Mouse (Mus musculus): ENCODE results near the gene Psme1.

Psme1 gene

DNA sequence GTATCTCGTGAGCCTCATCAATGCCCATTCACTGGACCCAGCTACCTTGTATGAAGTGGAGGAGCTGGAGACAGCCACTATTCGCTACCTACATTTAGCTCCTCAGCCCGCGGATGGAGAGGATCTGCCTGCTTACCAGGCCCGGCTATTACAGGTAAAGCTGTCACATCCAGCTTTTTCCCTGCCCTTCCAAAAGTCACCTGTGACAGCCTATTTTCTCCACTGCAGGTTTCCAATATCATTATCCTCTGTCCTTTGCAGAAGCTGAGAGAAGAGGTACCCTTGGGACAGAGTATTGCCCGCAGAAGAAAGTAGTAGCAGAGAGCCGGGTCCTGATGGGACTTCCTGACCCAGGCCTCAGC lies 25.3 kb downstream of the Psme1 start, which contains the start of gene Irf9:
Gene Irf9 (plus strand): TSS at position 301 of the 362 bp plus-strand sequence.
- no peak for DNase-seq (ENCODE audit: low spot score)

DNA sequence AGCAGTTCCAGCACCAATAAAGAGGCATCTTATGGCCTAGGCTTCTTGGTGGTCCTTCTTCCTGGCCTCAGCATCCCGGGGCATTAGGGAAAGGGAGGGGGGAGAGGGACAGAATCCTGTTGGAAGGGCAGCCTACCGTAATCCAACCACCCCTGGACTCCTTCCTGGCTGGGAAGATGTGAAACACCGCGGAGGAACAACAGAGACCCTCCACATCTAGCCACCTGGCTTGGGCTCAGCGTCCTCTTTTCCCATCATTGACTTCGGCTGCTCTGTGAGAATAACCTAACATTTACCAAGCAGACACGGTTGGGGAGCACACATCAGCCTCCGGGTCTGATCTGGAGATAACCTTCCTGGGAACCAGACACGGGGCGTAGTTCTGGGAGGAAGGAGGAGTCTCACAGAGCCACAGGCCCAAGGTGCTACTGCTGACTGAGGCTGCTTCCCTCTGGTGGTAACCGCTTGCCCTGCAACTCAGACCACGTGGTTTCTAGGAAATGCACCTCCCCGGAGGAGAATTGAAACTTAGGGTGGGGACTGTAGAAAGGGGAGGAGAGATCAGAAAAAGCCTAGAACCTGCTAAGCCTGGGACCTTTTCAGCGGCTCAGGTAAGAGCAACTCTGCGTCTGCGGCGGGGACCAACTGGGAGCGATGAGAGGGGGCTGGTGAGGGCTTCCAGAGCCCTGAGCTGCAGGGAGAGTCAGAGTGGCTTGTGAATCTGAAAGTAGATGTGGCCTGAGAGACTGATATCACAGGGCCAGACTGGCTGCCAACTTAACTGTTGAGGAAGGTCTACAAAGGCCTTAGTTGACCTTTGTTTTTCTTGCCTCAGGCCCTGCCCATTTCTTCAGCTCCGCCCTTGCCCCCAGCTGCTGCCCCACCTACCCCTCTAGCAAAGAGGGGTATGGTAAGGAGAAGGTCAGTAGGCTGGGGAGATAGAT lies 26.0 kb downstream of the Psme1 start:
- peak; percentile 90 for DNase-seq (ENCODE audit: low spot score)

DNA sequence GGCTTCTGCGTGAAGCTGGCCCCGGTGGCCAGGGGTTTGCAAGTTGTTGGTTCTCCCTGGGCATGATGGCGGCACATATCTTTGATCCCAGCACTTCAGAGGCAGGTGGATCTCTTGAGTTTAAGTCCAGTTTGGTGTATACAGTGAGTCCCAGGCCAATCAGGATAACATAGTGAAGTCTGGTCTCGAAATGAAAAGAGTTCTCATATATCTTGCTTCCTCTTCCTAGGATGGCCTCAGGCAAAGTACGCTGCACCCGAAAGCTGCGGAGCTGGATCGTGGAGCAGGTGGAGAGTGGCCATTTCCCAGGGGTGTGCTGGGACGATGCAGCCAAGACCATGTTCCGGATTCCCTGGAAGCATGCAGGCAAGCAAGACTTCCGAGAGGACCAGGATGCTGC lies 26.9 kb downstream of the Psme1 start:
- no peak for DNase-seq (ENCODE audit: low spot score)

DNA sequence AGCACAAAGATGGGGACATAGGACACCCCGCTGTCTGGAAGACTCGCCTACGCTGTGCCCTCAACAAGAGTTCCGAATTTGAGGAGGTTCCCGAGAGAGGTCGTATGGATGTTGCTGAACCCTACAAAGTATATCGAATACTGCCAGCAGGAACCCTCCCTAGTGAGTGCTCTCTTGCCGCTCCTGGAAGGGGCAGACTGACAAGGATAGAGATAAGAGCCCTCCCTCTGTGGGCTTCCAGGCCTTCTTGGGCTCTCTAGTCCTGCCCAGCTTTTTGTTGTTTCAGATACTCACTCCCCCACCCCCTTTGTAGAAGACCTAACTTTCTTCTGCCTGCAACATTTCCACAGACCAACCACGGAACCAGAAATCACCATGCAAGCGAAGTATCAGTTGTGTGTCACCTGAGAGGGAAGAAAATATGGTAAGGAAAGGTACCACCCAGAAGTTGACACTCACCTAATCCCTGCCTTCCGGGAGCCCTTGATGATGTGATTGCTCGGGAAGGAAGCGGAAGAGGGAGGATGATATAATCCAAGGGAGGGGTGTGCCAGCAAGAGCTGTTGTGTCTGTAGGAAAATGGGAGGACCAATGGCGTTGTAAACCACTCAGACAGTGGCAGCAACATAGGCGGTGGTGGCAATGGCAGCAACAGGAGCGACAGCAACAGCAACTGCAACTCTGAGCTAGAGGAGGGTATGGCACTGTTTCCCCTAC lies 28.0 kb downstream of the Psme1 start:
- no peak for DNase-seq (ENCODE audit: low spot score)

DNA sequence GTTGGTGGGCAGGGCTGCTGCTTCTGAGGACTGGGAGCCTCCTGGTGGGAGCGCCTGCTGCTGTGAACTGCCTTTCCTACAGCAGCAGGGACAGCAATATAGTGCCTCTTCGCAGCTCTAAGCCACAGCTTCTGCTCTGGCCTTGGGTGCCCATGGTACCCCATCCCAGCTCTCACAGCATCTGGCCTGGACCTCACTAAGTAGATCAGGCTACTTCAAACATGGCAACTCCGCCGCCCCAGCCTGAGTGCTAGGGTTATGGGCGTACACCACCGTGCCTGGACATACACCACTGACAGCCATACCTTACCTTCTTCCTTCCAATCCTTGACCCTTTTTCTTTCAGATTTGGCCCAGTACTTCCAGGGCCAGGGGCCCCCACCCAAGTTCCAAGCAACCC lies 30.4 kb downstream of the Psme1 start:
- DNase-seq (ENCODE audit: low spot score), result no peak

DNA sequence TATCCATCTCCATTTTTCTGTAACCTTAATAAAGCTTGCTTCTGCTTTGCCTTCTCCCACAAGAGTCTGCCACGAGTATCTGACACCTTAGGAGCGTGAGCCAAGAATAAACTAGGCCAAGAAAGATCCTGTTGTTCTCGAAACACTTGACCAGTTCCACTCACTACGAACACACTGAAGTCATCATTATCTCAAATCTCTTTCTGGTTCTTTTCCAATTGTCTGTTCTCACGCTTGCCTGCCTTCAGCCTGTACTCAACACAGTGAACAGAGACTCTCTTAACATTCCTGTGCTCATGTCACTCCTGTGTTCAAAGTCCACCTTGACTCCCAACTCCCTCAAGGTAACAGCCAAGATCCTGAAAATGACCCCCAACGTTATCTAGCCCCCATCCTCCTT lies 35.4 kb downstream of the Psme1 start:
- DNase-seq (ENCODE audit: low spot score), result no peak

GRCm38 (mm10) chr14:55614565-55615178 lies 36.7 kb downstream of the Psme1 start:
- DNase-seq (ENCODE audit: low spot score), result no peak

- DNase-seq (ENCODE audit: low spot score), result no peak
These were observed 38.0 kb downstream of the Psme1 start for GRCm38 (mm10) chr14:55615876-55616275.

GRCm38 (mm10) chr14:55616844-55617243 lies 38.9 kb downstream of the Psme1 start:
- no peak for DNase-seq (ENCODE audit: low spot score)

DNA sequence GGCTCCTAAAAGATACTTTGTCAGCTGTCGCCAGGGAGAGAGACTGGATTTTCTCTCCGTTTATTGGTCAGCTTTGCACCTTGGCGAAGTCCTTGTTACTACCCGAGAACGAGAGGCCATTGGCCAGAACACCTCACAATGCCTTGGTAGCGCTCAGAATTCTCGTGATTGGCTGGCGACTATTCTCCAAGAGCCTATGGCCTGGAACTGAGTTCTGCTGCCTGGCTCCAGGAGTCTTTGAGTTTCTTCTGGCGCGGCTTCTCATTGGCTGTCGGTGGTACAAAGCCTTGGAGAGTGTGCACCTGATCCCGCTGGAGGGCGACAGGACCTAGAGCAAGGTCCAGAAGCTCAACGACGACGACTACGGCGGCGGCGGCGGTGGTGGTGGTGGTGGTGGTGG lies 39.9 kb downstream of the Psme1 start, which contains the start of gene Rec8:
Gene Rec8 (plus strand): TSS at position 216 of the 400 bp plus-strand sequence.
- no peak for DNase-seq (ENCODE audit: low spot score)

- no peak for DNase-seq (ENCODE audit: low spot score)
These were observed 40.7 kb downstream of the Psme1 start for GRCm38 (mm10) chr14:55618486-55619195.

GRCm38 (mm10) chr14:55628077-55628827 lies 50.3 kb downstream of the Psme1 start:
- DNase-seq (ENCODE audit: low spot score), result no peak

DNA sequence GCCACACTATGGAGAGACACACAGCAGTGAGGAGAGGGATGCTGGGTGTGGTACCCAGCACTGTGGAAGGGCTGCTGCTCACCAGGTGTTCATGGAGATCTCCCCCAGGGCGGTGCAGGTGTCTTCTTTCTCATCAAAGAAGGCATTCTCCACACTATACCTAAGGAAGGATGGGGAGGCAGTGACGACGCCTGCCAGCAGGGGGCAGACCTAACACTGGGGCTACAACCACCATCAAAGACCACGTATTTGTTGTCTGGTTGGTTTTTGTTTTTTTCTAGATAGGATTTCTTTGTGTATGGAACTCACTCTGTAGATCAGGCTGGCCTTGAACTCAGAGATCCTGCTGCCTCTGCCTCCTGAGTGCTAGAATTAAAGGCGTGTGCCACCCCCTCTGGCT lies 51.4 kb downstream of the Psme1 start:
- peak; percentile 62 for DNase-seq (ENCODE audit: low spot score)

Measured in retina, embryonic 14.5 days (tissue).